Mouse (Mus musculus) gastrocnemius, adult 8-10 months (tissue): ENCODE measurements around the gene Pola1. TPM values are rescaled to one million over a fixed set of nuclear protein-coding genes. Genes with fewer than 3 reads are reported as not detected.

Experiments
- DNase-seq, 2 experiments: peaks; one replicate each; pipeline ENCODE4 v3.0.0; 2022; ENCODE audit warnings: low spot score in 2 of 2
- total RNA-seq, 4 experiments: library from RNA; stranded (reverse); gene quantifications; 2 replicates each; pipeline ENCODE4 v1.2.4; 2022

The Pola1 gene
- total RNA-seq, 4 experiments from 2014 or later, result 1.3 to 2.9 (median 1.6) TPM

GRCm38 (mm10) chrX:93289076-93289475, 342.9 kb downstream of the Pola1 start:
- DNase-seq, result no peak

DNA sequence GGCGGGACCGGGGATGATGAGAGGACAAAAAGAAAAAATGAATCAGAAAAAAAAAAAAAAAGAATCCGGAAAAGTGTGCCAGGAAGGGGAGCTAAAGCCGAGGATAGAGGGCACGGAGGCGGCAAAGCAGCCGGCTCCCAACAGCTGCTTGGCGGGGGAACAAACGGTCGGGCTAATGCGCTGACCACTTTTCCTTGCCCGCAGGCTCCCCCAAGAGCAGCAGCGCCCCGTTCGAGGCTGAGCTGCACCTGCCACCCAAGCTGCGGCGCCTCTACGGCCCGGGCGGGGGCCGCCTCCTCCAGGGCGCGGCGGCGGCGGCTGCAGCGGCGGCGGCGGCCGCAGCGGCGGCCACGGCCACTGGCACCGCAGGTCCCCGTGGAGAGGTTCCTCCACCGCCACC, 343.6 kb downstream of the Pola1 start:
- DNase-seq, result no peak

DNA sequence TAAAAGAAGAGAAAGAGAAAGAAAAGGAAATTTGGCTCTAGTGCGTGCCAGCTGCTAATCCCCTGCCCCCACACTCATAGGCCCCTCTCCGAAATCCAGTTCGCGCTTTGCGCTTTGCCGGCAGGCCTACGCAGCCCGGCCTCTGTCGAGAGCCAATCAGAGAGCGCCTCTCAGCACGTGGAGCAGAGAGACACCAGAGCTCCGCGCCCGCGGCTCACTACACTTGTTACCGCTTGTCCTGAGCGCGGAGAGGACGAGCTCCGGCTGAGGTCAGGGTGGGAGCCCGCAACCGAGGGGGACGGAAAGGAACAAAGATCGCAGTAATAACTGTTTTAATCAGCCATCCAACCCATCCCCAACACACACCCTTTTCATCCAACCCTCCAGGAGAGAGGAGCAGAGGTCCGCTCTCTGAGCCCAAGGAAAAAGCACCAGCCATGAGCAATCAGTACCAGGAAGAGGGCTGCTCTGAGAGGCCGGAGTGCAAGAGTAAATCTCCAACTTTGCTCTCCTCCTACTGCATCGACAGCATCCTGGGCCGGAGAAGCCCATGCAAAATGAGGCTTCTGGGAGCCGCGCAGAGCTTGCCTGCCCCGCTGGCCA, 345.6 kb downstream of the Pola1 start, which contains the start of gene Arx:
Arx (plus strand) TSS at position 155 of the 603 bp plus-strand sequence.
- no peak for DNase-seq

DNA sequence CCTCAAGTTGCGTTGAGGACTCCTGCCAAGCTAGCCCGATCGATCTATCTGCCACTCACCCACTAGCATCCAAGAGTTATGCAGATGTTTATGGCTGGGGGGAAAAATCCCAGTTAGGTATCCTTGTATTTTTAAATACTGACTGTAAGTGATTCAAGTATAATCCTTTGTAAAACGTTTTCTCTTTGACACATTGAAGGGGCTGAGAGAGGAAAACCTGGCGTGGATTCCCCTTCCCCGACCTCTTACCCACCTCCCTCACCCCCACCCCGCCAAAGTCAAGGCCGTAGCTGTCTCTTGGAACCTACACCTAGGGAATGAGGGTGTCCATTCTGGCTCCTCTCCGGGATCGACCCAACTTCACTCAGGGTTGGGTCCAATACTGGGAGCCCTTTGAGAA, 346.9 kb downstream of the Pola1 start:
- DNase-seq, result no peak

- DNase-seq, result no peak
Measured at GRCm38 (mm10) chrX:93281756-93282155, 350.2 kb downstream of the Pola1 start.

DNA sequence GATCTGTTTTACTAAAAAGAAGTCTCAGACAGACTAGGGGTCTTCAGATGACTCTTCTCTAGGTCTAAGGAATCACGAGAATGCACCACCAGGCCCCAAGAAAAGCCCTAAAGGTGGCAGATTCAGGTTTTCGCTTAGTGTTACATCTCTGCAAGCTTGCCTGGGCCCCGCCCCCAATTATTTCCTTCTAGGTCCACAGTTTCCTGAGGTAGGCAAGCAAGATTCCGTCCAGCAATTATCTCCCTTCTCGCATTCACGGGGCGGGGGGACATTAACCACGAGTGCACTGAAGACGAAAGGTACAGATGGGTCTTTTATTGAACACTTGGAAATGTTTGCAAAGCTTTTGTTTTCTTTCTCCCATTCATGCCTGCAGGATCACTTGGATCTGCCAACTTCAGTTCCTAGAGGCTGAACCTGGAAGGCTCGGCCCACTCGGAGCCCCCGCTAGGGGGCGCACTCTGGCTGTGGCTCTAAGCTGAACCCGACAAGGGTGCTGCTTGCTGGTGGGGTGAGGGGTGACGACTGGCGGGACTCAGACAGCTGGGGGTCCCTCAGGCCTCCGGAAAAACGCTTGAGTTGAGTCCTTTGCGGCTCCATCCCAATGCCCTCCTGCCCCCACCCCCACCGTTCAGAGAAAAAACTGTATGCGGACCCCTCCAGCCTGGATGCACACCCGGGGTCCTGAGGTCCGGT, 350.8 kb downstream of the Pola1 start:
- no peak for DNase-seq

- no peak for DNase-seq
Measured at GRCm38 (mm10) chrX:93279940-93280339, 352.0 kb downstream of the Pola1 start.

- DNase-seq, result no peak
Measured at GRCm38 (mm10) chrX:93275689-93276088, 356.3 kb downstream of the Pola1 start.

Other genes with a start within 250 kb of the Pola1 start
- gene Pcyt1b, start 22.7 kb upstream of the Pola1 start, total RNA-seq, result under 1 TPM in 2 of 4 experiments, not detected in 2; 0.07 to 0.39 TPM
- 1 to 10 TPM in 2 of 4 experiments, under 1 TPM in 2; 0.75 to 1.3 (median 0.97) TPM for gene Pdk3, start 200.0 kb upstream of the Pola1 start, total RNA-seq